Mouse (Mus musculus): ENCODE measurements at regions not wholly inside any gene's neighbourhood (a gene's known extent, or its start where the extent isn't known, plus 50 kb on each side); places are given as distances from the start of the nearest gene placed in this dataset.

DNA sequence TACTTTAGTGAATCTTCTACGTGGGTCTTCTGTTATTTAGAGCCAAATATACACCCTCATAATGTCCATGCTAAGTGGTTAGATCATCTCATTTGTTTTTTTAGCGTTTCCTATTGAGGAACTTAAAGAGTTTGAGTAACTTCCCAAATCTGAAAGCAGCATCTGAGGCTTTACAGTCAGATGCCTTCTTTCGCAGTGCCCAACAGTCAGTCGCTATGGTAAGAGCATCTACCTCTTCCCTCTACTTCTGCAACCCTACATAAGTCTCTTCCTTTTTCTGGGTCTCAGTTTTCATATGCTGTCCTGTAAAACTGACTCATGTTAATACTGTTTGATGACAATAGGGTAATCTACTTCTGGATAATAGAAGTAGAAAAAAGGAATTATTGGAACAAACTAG lies 146.8 kb downstream of the Ktn1 start:
- no peak for DNase-seq

DNA sequence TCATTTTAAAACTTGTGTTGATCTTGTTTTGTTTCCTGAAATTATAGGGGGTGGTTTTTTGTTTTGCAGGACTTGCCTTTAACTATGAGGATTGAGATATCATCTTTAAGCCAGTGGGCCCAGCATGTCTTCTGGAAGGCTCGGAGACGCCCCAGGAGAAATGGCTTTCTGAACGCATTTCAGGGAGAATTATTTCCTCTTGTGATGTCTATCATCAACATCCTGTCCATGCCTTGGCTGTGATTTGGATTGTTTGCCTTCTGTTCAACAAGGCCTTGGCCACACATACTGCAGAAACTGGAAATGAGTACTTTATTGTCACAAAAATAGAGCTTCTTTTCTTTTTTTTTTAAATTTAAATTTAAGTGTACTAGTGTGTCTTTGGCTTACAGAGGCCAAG lies 150.0 kb downstream of the Ktn1 start:
- DNase-seq, result no peak

DNA sequence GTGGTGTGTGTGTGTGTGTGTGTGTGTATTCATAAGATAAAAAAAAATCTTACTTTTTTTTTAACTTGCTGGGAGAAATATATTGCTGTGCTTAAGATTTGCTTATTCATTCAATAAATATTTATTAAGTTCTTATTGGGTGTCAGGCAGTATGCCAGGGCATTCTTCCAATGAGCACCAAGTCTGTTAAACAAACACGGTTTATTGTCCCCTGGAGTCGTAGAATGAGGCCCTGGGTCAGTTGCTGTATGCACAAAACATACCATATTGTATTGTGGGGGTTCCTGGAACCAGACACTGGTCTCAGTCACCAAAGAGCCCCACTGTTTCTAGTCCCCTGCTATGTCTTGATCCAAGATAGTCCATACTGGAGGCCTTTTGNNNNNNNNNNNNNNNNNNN lies 151.3 kb downstream of the Ktn1 start:
- DNase-seq, result no peak

DNA sequence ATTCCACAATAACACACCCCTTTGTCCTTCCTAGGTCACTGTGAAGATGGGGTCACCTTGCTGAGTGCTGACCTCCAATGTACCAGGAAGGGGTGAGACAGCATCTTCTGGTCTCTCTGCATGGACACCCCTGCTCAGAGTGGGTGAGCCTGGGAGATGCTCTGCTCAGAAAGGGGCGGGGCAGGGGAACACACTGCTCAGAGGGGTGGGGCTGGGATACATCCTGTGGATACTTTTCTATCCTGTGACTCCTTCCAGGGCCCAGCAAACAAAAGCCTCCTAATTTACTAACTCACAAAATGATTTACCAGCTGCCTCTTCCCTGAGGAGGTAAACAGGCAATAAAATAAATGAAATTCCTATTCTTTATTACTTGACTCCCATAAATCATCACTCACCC lies 157.0 kb downstream of the Ktn1 start:
- DNase-seq, result peak; percentile 31

DNA sequence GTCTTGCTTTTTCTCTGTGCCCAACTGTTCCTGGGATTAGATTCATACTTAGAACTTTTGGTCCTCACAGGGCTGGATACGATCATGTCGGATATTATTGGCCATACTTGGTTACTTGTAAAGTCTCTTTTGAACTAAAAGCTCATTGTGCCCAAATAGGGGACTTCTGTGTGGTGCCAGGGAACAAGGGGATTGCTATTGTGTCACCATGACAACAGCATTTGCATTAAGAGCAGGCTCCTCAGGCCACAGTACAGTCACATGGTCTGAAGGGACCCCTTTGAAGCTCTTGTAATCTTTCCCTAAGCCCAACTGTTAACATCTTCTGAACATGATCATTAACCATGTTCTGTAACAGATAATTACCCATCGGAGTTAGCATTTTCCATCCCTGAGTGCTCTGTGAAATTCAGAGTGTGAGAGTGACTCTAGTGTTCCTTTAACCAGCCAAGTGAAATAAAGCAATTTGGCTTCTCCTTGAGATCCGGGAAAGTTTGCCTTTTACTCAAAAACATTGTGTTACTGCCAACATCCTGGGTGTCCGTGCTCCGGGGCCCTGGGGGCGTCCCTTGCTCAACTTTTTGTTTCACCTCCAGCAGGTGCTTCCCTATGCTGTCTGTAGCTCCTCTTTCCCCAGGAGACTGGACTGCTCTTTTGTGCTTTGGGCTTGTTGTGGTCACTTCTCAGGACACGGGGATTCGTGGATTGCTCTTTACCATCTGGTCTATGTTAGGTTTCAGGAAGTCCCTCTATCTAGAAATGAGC lies 157.7 kb downstream of the Ktn1 start:
- DNase-seq, result no peak

DNA sequence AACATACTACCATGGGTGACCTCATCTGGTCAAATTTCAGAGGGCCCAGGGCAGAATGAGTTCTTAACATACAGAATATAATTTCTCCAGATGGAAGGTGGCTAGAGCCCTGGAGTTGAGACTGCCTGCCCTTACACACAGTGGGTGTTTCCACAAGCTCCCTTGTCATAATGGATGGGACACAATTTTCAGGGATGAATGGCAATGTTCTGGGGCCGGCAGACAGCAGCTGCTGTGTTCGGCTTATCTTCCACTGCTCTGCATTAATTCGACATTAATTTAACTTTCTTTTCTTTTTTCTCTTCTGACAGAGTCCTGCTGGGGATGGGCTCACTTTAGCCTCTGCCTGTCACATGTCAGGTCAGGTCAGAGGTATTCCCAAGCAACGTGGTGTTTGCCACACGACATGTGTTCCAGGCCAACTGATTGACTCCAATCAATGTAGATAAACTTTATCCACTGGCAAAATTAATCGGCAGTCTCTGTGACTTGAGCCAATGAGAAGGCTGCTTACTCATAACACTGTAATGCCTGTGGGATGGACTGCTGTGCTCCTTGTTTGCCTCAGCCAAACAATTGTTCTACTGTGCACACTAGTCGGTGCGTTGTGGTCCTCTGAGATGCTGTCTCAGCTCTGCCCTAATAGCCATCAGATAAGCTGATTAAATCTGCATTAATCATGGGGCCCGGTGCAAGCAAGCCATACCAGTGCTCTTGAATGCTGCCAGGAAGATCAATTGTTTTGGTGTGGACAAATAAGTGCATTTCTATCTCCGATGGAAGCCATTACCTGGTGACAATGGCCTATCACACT lies 160.1 kb downstream of the Ktn1 start:
- DNase-seq, result no peak

DNA sequence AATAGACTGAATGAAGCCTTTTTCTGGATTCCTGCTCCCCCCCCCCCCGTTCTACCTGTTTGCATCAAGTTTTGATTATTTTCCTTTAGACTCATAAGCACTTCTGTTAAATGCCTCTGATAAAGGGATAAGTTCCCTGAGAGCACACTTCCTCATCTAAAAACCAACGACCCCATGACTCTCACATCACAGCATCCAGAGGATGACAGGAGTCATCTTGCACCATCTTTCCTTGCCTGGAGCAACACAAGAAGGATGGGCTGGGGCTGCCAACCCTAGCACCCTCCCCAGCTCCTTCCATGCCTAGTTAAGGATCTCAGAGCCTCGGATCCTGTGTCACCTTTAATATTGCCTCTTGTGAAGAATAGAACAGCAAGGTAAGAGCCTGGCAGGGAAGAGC lies 170.0 kb downstream of the Ktn1 start:
- DNase-seq, result no peak

DNA sequence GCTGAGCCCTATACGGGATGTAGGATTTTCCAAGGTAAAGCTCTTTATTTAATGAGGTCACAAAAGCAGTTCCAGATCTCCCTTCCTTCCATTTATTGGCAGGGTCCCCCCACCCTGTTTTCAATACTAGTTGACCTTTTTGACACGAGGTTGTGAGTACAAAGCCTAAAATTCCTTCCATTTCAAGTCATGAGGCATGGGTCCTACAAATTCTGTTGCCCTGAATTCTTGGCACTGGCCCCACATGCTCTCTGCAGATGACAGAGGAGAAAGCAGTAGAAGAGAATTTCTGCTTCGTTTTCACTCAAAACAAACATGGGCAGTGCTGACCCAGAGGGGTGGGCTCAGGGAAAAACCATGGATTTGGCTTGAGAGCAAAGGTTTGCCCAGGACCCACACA lies 170.4 kb downstream of the Ktn1 start:
- DNase-seq, result no peak

DNA sequence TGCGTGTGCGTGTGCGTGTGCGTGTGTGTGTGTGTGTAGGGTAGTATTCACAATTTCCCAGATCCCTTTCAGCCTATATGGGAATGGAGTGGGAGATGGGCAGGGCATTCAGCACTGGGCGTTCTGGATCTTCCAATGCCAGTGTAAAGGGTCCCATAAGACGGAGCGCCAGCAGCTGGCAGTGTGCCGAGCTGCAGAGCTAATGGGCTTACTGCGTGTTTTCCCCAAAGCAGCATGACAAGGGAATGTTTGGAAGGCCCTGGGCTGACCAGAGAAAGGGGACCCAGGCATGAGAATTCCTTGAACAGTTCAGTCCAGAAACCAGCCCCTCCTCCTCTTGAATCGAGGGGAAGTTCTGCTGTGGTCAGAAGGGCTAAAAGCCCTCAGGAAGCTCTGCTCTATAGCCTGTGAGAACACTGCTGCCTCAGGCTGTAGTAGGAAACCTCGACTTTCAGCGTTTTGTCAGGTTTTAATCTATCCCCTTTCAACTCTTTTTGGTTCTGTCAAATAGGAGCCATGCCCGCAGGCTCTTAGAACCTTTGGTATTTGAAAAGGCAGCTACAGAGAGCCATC lies 172.4 kb downstream of the Ktn1 start:
- no peak for DNase-seq

DNA sequence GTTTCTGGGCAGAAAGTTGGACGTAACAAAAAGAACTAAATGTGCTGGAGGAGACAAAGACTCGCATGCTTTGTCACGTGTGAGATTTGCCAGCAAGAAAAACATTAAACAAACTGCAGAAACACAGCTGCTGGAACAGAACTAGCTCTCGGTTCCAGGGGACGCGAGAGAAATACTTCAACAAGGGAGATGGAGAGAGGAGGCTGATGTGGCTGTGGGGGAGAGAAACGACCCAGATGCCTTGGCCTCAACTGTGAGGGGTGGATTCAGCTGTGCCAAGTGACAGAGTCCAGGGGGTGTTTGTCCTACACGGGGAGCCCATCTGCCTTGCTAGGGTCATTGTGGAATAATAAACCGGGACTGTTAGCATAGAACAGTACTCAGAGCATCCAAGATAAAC lies 174.9 kb downstream of the Ktn1 start:
- peak; percentile 29 for DNase-seq

DNA sequence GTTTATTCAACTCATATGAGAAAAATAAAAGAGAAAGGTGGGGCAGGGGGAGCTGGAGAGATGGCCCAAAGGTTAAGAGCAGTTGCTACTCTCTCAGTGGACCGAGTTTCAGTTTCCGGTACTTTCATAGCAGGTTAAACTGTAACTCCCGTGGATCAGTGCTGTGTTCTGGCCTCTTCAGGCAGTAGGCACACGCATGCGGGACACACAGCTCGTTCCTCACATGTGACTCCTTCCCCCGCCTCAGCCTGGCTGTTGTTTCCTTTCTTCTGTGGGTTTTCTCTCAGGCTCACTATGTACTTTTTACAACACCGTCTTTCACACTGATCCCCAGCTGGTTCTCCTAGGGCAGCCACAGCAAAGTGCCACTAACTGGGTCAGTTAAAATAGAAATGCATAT lies 175.4 kb downstream of the Ktn1 start:
- no peak for DNase-seq

DNA sequence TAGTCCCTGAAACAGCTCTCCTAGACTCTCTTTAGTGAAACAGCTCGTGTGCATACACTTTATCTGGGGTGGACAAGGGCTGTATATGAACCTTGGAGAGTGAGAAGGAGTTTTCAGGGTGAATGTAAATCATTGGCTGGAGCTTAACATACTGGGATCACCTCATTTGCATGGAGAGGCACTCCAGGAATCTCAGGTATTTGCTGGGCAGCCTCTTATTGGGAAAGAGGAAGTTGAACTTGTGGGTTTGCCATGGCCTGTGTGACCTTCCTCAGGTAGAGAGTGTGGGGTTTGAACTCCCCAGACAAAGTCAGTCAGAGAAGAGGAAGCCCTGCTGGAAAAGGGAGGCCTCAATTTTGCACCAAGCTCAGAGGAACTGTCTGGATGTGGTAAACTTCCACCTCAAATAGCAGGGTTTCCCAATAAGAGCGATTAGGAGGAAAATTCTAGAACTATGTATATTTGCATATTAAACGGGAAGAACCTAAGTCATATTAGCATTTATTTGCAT lies 177.3 kb downstream of the Ktn1 start:
- DNase-seq, result no peak

DNA sequence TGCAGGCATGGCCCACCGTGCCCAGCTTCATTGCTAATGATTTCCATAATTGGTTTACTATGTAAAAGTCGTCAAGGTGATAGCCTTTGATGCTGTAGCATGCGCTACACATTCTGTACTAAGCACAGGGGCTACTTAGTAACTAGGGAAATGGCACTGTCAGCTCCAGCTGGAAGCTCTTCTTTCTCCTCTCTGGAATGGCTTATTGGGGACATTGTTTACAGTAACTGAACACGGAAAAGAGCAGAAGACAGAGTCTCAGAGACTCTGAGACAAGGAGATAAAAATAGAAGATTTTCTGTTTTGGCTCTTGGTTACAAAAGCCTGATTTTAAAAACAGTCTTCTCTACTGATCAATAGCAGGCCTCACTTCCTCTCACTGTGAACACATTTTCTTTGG lies 178.3 kb downstream of the Ktn1 start:
- DNase-seq, result no peak

DNA sequence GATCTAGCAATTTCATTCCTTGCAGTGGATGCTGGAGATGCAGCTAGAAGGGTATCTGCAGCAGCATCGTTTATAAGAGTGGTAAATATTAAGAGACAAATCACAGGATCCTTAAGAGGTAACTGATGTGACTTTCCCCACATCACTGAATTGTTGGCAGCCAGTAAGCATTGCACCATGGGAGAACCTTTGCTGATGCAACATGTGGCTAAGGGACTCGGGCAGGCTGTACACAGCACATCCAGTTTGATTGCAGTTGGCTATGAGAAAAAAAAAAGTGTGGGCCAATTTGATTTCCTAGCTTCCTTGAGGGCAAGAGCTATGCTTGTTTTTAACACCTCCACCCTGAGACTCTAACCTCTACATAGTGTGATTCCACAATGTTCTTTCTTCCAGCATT lies 179.4 kb downstream of the Ktn1 start:
- DNase-seq, result no peak

DNA sequence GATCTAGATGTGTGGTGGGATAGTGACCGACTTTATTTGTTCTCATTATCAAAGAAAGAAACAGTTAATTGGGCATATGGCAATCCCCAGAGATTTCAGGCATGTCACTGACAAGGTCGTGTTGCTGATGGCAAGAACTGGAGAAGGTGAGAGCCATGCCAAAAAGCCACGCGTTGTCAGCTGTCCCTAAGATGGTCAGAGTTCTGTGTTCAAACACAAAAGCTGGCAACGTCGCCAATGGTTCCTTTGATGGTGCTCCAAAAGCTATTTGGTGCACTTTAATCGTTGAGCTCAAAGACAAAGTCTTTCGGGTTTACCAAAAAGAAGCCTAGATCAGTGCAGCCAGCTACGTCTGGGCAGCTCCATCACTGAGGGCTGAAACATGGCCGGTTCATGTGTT lies 185.4 kb downstream of the Ktn1 start:
- DNase-seq, result no peak

DNA sequence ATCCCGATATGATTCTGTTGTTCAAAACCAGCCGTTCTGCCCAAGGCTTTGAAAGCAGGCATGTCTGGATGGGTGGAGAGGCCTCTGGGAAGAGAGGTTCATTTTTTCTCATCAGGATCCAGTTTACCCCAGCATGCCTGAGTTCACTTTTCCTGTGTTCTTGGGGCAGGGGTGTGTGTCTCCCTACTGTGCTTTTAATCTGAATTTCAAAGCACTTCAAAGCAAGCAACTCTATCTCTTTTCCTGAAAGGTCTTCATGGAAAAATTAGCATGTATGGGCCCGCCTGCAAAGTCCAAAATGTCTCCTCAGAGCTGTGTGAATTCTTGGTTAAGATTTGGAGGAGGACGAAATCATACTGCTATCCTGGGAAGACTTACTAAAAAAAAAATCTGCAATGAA lies 187.2 kb downstream of the Ktn1 start:
- DNase-seq, result no peak

DNA sequence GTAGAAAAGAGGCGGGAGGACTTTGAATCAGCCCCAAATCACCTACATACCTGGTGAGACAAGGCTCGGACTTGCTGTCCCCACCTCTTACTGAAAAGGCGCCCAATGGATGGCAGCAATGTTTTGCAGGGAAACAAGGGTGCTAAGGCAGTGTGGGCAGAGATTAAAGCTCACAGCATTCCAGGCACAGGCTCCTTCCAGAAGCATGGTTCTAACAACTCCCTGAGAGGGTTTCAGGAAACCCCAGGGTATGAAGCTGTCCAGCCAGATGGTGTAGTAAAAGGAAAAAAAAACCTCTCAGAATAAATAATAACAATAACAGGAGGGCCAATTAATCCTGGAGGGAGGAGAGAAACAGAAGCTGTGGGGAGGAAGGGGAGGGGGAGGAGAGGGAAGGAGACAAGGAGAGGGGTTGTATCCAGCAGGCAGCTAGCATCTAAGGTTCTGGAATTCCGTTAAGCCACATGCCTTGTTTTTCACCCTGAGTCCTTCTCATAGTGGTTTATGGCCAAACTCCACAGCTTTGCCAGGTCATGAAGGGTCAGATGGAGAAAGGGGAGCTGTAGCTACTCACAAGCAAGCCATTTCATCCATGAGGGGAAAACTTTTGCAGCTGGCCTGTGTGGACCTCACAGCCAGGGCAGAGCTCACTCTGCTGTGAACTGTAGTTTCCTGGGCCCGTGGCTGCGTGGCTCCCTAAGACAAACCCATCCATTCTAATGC lies 191.4 kb downstream of the Ktn1 start:
- DNase-seq, result peak; percentile 21

DNA sequence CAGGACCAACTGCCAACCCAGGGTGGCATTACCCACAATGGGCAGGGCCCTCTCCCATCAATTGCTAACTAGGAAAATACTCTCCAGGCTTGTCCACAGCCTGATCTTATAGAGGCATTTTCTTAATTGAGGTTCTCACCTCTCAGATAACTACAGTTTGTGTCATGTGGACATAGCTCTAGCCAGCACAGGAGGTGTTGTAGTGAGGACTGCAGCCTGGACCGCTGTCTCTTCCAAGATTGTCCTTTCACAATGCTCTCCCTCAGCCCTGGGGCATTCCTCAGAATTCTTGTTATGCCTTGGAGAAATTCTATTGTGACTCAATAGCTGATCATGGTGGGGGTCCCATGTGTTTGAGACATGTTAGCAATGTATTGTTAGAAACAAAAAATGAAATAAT lies 196.1 kb downstream of the Ktn1 start:
- no peak for DNase-seq

DNA sequence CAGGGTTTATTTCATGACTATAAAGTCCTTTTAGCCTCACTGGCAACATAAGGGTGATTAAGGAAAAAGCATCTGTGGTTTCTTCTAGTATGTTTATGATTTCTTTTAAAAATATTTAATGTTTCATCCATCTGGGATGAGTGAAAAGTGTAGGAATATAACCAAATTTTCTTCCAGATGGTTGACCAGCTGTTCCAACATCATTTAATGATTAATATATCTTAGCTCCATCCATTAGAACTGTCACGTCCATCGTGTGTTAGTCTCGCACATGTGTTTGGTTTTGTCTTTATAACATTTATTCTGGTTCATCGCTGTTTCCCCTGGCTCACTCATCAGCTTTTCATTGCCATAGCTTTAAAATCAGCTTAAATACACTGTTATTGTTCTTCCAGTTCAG lies 200.6 kb downstream of the Ktn1 start:
- no peak for DNase-seq

DNA sequence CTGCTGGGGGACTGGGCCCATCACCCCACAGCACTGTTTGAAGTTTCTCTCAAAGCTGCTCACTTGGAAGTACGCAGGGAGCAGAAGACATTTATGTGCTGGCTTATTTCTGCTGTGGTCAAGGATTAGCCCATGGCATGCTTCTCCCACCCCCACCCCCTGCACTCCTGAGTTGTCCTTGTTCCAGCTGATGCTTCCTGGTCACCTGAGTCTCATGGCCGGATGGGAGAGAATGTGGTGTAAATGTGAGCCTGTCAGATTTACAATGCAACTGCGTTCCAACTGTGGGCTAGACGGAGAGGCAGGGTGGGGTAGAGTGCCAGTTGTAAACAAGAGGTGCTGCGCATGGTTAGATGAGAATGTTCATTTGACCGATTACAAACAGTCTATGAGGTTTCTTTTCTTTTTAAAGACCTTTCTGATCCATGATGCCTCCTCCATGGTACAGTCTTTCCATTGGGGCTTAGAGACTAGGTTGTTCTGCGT lies 208.1 kb downstream of the Ktn1 start:
- no peak for DNase-seq

DNA sequence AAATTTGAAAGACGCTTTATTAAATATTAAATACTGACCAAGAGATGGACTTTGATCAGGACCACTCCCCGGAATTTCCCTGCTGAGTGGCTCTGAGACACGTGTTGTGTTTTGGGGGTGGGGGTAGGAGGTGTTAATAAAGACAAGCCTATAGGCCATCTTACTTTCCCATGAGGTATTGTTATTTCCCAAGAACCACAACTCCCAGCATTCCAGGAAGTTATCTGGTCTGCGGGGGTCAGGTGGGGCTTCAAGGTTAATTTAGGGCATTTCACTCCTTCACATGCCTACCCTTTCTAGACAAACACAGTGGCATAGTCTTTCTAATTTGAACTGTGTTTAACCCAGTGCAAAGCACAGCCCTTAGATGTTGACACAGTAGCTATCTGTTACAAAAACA lies 209.0 kb downstream of the Ktn1 start:
- no peak for DNase-seq

DNA sequence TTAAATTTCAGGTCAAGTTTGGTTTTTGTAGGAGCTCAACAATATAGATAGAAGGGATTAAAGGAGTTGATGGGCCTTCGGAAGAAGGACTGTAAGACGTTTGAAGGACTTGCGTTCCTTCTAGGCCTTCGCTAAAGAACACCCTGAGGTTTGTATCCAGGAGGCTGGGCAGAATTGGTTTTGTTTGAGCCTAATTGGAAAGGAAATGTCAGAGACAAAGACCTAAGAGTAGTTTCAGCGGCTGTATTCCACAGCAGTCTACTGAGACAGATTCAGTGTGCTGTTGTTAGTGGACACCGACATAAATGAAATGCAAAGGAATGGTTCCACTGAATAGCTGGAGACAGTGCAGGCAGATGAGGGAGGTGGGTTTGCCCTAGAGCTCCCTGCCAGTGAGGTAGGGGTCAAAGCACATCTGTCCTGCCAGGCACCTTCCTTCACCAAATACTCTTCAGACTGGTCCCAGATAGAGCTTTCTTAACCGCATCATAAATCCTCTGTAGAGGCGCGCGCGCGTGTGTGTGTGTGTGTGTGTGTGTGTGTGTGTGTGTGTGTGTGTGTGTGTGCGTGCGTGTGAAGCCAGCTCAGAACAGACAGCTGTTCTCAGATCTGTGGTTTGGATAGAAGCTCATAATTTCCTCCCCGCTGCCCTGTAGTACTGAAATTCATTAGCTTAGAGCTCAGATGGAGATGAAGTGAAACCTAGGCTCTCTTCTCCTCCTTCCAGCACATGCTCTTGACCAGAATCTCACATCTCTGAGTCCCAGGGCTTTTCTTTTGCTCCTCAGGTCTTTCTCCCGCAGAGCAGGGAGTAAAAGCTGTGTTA lies 209.7 kb downstream of the Ktn1 start:
- DNase-seq, result no peak

Measured in gastrocnemius, postnatal 25 days (tissue).